Mouse (Mus musculus) megakaryocyte, embryonic 14.5 days (primary cell): ENCODE results near the gene Nostrin. TPM values are rescaled to one million over a fixed set of nuclear protein-coding genes. Genes with fewer than 3 reads are reported as not detected.

Experiments used
- H3K27me3 ChIP-seq: replicated peaks from 2 replicates; pipeline ENCODE3; 2012; ENCODE audit warnings: inconsistent platforms
- H3K36me3 ChIP-seq: replicated peaks from 2 replicates; pipeline ENCODE3; 2012; ENCODE audit warnings: low read length, inconsistent platforms, mixed read lengths
- H3K4me1 ChIP-seq: 2 replicates; pipeline ENCODE4 v1.6.1; 2012; ENCODE audit warnings: inconsistent platforms
- H3K4me3 ChIP-seq: replicated peaks from 2 replicates; pipeline ENCODE3; 2012; ENCODE audit warnings: moderate library complexity, mild to moderate bottlenecking, inconsistent platforms
- H3K9me3 ChIP-seq: 2 replicates; pipeline ENCODE4 v1.6.1; 2012; ENCODE audit warnings: inconsistent platforms
- FLI1 ChIP-seq: IDR thresholded peaks from 2 replicates; pipeline ENCODE4 v1.6.1; 2012; ENCODE audit warnings: low read length, inconsistent platforms, mixed read lengths
- GATA1 ChIP-seq: IDR thresholded peaks from 3 replicates; pipeline ENCODE4 v1.6.1; 2012; ENCODE audit warnings: mixed read lengths, low read length, inconsistent platforms, borderline replicate concordance
- polyA plus RNA-seq: library from polyadenylated mRNA; stranded (reverse); fragments of >175 nt; gene quantifications from 2 replicates; pipeline ENCODE4 v1.2.3, GENCODE M21; 2012; ENCODE audit warnings: low replicate concordance; ENCODE audit not compliant: insufficient read depth

The Nostrin gene
- polyA plus RNA-seq: not detected in 2 replicates

GRCm38 (mm10) chr2:69135661-69136576, at the start of gene Nostrin:
Nostrin (plus strand) TSS chr2:69135800.
- Histone ChIP-seq H3K9me3 (no peaks in the 10 kb centered on the region), H3K4me1 (peaks cover 18% of the 10 kb centered on the region), H3K27me3 (peaks cover 6% of the 10 kb centered on the region), H3K4me3 (peak within 1 kb of the TSS; percentile 78), H3K36me3 (no peaks in the 10 kb centered on the region)
- no peak for TF ChIP-seq FLI1
- no peak for TF ChIP-seq GATA1

GRCm38 (mm10) chr2:69086505-69087260, 48.9 kb upstream of the Nostrin start:
- Histone ChIP-seq H3K9me3 (no peaks in the 10 kb centered on the region), H3K4me3 (no peak overlapping the region), H3K27me3 (no peaks in the 10 kb centered on the region), H3K4me1 (no peaks in the 10 kb centered on the region), H3K36me3 (peaks cover 43% of the 10 kb centered on the region)
- TF ChIP-seq GATA1 (no peak), FLI1 (no peak)

- H3K9me3 ChIP-seq: no peaks in the 10 kb centered on the region
- no peaks in the 10 kb centered on the region for H3K27me3 ChIP-seq
- no peak overlapping the region for H3K4me3 ChIP-seq
- TF ChIP-seq FLI1 (no peak), GATA1 (no peak)
- H3K36me3 ChIP-seq: peaks cover 10% of the 10 kb centered on the region
- H3K4me1 ChIP-seq: peaks cover 6% of the 10 kb centered on the region; the same call in 1 of the 2 replicates
Observed at GRCm38 (mm10) chr2:69095836-69096235, 39.8 kb upstream of the Nostrin start.

GRCm38 (mm10) chr2:69096821-69097220, 38.8 kb upstream of the Nostrin start:
- H3K4me3 ChIP-seq: no peak overlapping the region
- H3K27me3 ChIP-seq: no peaks in the 10 kb centered on the region
- TF ChIP-seq GATA1: no peak
- TF ChIP-seq FLI1: no peak
- H3K9me3 ChIP-seq: no peaks in the 10 kb centered on the region
- H3K4me1 ChIP-seq: peaks cover 6% of the 10 kb centered on the region; the same call in 1 of the 2 replicates
- H3K36me3 ChIP-seq: peaks cover 10% of the 10 kb centered on the region

- Histone ChIP-seq H3K4me3 (no peak overlapping the region), H3K9me3 (no peaks in the 10 kb centered on the region), H3K4me1 (peaks cover 6% of the 10 kb centered on the region; the same call in 1 of the 2 replicates), H3K27me3 (no peaks in the 10 kb centered on the region), H3K36me3 (peaks cover 10% of the 10 kb centered on the region)
- no peak for TF ChIP-seq FLI1
- TF ChIP-seq GATA1: no peak
Observed at GRCm38 (mm10) chr2:69097526-69097925, 38.1 kb upstream of the Nostrin start.

GRCm38 (mm10) chr2:69098701-69099100, 36.9 kb upstream of the Nostrin start:
- Histone ChIP-seq H3K4me3 (no peak overlapping the region), H3K27me3 (no peaks in the 10 kb centered on the region), H3K36me3 (peaks cover 10% of the 10 kb centered on the region), H3K4me1 (peaks cover 6% of the 10 kb centered on the region; the same call in 1 of the 2 replicates), H3K9me3 (no peaks in the 10 kb centered on the region)
- TF ChIP-seq GATA1 (no peak), FLI1 (no peak)

- no peak for TF ChIP-seq GATA1
- no peak for TF ChIP-seq FLI1
- Histone ChIP-seq H3K27me3 (no peaks in the 10 kb centered on the region), H3K4me1 (peaks cover 6% of the 10 kb centered on the region; the same call in 1 of the 2 replicates), H3K9me3 (no peaks in the 10 kb centered on the region), H3K4me3 (no peak overlapping the region), H3K36me3 (peaks cover 10% of the 10 kb centered on the region)
Observed at GRCm38 (mm10) chr2:69099147-69099546, 36.5 kb upstream of the Nostrin start.

- Histone ChIP-seq H3K4me1 (peaks cover 6% of the 10 kb centered on the region; the same call in 1 of the 2 replicates), H3K9me3 (no peaks in the 10 kb centered on the region), H3K4me3 (no peak overlapping the region), H3K27me3 (no peaks in the 10 kb centered on the region), H3K36me3 (peaks cover 15% of the 10 kb centered on the region)
- no peak for TF ChIP-seq GATA1
- no peak for TF ChIP-seq FLI1
Observed at GRCm38 (mm10) chr2:69100706-69101105, 34.9 kb upstream of the Nostrin start.

- TF ChIP-seq FLI1 (no peak), GATA1 (no peak)
- Histone ChIP-seq H3K27me3 (no peaks in the 10 kb centered on the region), H3K36me3 (peaks cover 21% of the 10 kb centered on the region), H3K9me3 (no peaks in the 10 kb centered on the region), H3K4me3 (no peak overlapping the region), H3K4me1 (peaks cover 6% of the 10 kb centered on the region; the same call in 1 of the 2 replicates)
Observed at GRCm38 (mm10) chr2:69103526-69103925, 32.1 kb upstream of the Nostrin start.

- H3K4me1 ChIP-seq: peaks cover 10% of the 10 kb centered on the region
- TF ChIP-seq FLI1 (no peak), GATA1 (no peak)
- H3K36me3 ChIP-seq: peaks cover 19% of the 10 kb centered on the region
- H3K4me3 ChIP-seq: no peak overlapping the region
- H3K27me3 ChIP-seq: no peaks in the 10 kb centered on the region
- no peaks in the 10 kb centered on the region for H3K9me3 ChIP-seq
Observed at GRCm38 (mm10) chr2:69104511-69105145, 31.0 kb upstream of the Nostrin start.
